Mouse (Mus musculus): ENCODE results near the gene Parp16. TPM values are rescaled to one million over a fixed set of nuclear protein-coding genes. Genes with fewer than 3 reads are reported as not detected.
"Not testable (repeated sequence)": the region's sequence is repeated elsewhere in the genome, so short reads cannot be mapped to it uniquely, and the experiment has no call there.

Gene Parp16
- total RNA-seq, 4 experiments from 2014 or later = 3.4 to 4.5 (median 3.7) TPM

DNA sequence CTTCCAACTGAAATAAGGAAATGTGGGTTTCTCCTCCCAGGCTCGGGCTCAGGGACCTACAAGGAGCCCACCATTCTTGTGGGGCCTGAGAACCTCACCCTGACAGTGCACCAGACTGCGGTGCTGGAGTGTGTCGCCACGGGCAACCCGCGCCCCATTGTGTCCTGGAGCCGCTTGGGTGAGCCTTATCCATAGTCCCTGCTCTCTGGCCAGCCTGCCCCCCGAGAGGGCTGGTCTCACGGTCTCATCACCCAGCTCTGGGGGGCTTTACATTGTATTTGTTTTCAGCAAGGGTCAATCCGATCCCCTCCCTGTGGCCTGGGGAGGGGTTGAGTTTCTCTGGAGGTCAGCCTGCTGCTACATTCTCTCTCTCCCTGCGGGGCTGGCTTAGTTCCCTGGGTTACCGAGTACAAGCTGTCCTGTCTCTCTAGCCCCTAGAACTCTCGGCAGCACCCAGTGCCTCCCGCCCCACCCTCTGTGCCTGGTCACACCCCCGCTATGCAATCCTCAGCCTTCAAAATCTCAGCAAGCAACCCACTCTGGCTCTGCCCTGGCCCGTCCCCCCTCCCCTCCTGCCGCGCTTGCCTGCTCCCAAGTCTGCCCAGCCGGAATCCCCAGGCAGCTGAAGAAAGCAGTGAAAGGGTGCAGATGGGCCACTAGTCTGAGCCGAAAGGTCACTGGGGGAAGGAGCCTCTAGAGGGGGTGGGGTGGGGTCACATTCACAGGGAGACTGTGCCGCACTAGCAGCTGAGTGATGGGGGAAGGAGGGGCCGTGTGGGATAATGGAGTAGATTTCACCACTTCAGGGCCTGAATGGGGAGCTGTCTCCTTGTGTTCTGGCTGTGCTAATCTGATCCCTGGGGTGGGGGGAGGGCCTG lies 16.6 kb upstream of the Parp16 start:
- peak; percentile 13 for DNase-seq (ENCODE audit: low spot score)

DNA sequence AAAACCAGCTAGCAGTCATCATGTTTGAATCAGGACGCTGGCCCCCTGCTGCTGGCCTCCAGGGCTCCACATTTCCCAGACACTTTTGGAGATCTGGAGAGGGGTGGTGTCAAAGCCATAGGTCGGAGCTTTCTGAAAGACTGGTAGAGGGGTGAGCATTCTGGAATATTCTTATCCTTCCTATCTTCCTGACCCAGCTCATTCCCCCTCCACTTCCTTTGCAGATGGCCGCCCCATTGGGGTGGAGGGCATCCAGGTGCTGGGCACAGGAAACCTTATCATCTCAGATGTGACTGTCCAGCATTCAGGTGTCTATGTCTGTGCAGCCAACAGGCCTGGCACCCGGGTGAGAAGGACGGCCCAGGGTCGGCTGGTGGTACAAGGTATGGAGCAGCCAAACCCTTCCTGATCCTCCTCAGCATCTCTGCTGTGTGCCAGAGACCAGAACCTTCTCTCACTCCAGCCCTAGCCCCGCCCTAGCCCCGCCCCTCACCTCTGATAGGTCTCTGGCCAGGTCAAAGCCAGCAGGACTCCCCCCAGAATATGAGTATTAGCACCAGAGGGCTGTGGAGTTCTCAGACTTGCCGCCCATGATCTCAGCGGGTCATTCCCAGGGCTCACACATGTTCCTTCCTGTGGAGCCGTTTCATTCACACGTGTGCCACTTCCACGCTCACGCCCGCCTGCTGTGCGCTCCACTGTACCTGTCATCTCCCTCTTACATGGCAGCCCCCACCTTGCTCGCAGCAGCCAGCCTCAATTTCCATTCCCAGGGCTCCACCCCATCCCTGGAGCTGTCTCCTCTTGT lies 15.1 kb upstream of the Parp16 start:
- no peak for DNase-seq (ENCODE audit: low spot score)

DNA sequence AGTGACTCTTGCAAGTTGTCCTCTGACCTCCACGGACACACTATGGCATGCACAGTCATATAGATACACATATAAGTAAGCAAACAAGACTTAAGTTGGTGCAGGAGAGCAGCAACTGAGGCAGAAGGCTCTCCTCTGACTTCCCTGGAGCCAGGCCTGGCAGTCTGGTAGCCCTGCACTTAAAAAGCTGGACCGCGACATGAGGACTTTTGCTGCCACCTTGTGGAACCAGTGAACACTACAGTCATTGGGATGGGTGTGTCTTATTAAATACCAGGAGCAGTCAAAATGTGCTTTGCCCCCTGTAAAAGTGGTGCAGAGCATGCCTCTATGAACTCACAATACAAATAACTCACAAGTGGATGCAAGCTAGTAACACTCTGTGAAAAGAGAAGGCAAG lies 6.6 kb upstream of the Parp16 start:
- peak; percentile 90 for DNase-seq (ENCODE audit: low spot score)

DNA sequence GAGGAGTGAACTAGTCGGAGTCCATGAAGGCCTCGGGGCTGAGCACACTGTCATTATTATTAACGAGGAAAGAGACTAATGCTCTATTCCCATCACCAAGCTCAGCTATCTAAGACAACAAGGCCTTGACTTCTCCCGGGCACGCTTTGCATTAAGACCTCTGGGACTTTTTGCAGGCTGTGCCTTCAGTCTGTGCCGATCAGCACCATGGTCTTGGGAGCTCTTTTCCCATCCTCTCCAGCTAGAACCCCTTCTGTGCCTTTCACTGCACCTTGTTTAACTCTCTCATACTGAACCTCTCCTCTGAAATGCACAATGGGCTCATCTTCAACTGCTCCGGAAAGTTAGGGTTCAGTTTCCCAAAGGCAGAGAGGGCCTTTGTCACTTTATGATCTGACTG lies 4.8 kb upstream of the Parp16 start:
- DNase-seq (ENCODE audit: low spot score) = no peak

DNA sequence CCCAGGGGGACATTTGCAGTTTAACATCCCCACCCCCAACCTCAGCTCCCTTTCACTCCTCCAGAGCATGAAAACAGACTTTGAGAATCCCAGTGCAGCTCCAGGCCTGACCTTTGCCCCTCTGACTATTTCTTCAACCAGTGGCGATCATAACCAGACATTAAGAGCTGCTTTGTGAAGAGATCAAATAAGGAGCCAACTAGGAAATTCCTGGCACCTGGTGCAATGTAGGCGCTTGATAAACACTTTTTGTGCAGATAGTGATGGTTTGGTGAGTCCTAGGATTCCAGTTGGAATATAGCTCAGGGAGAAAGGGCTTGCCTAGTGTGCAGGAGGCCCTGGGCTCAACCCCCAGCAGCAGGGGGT lies 3.8 kb upstream of the Parp16 start:
- no peak for DNase-seq (ENCODE audit: low spot score)

DNA sequence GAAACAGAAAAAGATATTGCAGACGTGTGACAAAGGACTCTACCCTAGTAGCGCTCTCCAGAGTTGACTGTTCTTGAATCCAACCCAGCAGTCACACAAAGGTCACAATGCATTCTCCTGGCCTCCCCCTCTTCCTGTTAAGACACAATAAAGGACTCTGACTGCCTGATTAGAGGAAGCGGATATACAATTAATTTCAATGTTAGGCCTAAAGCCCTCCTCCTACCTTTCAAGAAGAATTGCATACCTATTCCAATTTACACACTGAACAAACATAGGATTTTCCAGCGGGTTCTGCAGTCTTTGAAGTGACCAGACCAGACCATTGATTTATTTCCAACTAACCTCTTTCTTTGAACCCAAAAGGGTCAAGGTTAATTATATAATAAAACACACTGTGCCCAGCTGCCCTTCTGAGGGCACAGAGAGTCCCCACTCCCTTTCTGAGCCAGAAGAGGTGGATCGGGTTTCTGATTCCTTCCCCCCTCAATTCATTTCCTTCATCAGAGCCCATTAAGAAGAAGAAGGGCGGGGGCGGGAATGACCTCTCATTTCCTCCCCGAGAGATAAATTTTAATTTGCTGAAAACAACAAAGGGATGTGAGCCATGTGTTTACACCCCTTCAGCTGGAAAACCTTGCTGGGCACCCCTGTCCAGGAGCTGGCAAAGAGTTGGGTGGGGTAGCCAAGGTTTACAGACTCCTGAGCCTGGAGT lies 3.2 kb upstream of the Parp16 start:
- DNase-seq (ENCODE audit: low spot score) = no peak

DNA sequence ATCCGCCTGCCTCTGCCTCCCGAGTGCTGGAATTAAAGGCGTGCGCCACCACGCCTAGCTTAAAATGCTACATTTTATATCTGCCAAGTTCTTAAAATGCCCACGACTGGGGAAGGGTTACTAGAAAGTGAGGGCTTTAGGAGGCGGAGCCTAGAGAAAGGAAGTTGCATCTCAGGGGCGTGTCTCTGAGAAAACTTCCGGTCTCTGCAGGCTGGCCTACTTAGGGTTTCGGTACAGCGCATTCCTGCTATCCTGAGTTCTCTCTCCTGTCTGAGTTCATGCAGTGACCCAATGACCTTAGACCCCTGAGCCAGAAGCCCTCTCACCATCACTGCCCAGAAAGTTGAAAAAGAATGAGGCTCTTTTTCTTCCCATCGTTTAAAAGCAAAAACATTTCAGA lies 1.9 kb upstream of the Parp16 start:
- no peak for DNase-seq (ENCODE audit: low spot score)

DNA sequence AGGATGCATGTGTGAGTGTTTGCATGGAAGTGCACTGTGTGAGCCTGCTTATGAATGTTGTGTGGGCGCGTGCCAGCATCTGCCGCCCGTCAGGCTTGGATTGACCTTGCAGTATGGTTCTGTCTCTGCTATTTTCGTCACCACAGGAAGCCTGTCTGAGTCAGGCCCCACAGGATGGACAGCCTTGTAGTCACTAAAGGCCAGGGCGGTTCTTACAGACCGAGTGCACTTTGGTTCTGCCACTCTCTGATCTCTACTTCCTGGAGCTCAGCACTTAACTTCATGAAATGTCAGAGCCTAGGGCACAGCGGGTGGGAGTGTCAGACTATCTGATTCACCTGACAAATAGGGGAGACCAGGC lies 448 bp downstream of the Parp16 start:
- peak; percentile 65 for DNase-seq (ENCODE audit: low spot score)

DNA sequence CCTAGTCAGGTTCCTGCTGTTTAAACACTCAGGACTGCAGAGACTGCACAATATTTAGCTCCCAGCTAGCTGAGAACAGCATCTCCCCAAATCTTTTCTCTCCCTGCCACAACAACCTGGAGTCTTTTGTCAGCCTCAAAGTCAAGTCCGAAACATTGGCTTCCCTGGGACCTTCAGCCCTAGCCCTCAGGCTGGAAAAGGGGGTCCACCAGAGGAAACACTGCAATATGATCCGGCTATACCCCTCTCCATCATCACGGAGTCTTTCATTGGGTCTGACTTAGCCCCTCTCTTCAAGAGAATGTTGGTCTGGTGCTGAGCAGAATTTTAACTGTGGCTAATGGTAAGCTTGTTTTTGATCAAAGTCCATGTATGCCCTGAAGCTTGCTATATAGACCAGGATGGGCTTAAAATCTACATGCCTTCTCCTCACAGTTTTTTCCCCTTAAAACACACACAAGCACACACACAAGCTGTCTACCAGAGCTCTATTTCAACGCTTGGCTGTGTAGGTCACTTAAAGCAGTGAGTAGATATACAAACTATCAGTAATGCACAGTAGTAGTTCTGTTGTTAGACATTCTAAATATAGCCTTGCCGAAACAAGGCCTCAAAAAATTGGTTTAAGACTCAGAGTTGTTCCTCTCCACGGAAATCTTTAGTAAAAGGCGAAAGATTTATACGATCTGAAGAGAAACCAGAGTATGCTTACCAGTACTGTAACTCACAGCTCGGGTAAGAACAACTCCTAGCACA lies 1.0 kb downstream of the Parp16 start:
- no peak for DNase-seq (ENCODE audit: low spot score)

DNA sequence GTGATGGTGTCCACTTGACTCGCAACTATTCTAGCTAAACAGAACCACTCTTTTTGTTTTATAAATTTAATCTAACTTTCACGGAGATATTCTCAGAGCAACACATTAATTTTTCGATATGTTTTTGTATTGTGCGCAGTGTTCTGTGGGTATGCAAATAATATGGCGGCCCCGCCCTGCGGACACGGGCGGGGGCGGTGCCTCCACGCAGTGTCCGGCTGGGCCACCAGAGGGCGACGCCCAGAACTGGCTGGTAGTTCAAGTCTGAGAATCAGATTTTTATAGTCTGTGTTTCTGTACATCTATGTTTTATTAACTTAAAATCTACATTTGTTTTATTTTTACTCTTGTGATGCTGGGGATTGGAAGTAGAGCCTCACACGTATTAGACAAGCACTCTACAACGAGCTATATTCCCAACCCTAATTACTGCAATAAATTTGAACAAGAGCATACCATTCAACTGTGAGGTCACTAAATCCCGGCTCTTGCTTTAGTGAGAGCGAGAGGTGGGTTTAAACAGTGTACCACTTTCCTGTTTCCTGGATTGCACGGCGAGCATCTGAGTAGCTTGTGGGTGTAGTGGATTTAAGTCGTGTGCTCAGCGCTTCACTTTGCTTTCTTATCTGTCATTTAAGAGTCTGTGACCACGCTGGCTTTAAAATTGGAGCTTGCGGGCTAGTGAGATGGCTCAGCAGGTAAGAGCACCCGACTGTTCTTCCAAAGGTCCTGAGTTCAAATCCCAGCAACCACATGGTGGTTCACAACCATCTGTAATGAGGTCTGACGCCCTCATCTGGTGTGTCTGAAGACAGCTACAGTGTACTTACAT lies 1.8 kb downstream of the Parp16 start:
- peak; percentile 95 for DNase-seq (ENCODE audit: low spot score)

DNA sequence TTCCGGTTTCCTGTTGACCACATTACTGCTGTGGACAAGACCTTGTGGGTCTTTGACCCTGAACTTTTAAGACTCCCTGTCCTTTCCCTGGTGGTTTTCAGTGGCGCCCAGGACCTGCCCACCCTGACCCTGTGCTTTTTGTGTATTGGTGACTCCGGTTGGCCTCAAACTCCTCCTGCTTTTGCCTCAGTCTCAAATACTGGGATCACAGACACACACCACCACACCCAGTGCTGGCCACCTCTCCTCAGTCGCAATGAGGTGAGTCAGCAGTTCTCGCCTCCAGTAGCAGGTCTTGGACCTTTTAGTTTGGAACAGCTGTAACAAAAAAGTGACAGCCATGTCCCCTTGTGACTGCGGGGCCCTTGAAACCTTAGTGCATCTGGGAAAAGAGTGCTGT lies 2.7 kb downstream of the Parp16 start:
- DNase-seq (ENCODE audit: low spot score) = no peak

DNA sequence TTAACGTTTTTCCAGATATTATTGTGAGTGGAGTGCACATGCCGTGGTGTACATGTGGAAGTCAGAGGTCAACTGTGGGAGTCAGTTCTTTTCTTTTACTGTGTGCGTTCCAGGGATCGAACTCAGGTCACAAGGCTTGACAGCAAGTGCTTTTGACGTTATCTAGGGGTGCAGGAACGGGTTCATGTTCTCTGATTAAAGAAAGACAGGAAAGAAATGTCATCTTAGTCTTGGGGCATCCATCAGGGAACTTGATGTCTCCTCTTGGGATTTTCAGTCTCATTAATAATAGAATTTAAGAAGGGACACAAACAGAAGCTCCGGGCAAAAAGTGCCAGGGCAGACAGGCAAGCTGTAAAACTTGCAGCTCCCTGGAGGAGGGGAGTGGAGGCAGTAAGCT lies 4.6 kb downstream of the Parp16 start:
- no peak for DNase-seq (ENCODE audit: low spot score)

DNA sequence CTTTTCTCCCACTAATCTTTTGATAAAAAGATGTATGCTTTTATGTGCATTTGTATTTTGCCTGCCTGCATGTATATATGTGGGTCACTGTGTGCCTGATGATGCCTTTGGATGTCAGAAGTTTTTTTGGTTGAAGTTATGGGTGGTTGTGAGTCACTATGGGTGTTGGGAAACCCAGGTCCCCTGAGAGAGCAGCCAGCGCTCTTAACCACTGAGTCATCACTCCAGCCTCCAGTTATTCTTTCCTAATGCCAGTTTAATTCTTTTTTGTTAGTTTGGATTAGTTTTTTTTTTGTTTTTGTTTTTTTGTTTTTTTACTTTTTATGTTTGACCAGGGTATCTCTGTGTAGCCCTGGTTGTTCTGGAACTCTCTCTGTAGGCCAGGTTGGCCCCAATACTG lies 5.5 kb downstream of the Parp16 start:
- no peak for DNase-seq (ENCODE audit: low spot score)

DNA sequence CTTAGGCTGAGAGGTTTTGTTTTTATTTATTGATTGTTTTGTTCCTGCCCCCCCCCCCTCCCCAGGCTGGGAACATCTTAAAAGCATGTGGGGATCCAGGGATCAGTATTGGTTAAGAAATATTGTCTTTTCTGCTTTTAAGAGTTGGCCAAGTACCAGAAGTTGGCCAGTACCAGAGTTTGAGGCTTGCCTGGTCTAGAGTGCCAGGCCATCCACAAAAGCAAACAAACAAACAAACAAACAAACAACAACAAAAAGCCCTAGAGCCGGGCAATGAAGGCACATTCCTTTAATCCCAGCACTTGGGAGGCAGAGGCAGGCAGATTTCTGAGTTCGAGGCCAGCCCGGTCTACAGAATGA lies 5.8 kb downstream of the Parp16 start:
- DNase-seq (ENCODE audit: low spot score) = no peak

DNA sequence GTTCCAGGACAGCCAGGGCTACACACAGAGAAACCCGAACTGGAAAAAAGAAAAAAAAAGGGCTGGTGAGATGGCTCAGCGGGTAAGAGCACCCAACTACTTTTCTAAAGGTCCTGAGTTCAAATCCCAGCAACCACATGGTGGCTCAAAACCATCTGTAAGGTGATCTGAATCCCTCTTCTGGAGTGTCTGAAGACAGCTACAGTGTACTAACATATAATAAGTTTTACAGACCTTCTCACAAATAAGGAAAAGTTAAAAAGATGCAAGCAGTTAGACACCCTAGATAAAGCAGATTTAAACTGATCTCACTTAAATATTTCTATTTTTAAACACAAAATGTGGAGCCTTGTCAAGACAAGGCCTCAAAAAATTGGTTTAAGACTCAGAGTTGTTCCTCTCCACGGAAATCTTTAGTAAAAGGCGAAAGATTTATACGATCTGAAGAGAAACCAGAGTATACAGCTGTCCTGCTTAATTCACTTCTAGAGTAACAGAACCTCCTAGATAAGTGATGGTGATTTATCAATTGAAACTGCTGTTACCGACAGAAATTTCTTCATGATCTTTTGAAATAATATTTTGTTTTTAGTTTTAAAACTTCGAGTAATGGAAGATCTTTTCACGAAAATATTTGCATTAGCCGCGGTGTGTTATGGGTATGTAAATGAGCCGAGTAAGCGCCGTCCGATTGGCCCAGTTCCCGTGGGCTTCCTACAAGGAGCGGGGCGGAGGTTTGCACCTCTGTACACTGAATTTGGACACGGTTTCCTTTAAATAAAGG lies 6.4 kb downstream of the Parp16 start:
- DNase-seq (ENCODE audit: low spot score) = peak; percentile 92

DNA sequence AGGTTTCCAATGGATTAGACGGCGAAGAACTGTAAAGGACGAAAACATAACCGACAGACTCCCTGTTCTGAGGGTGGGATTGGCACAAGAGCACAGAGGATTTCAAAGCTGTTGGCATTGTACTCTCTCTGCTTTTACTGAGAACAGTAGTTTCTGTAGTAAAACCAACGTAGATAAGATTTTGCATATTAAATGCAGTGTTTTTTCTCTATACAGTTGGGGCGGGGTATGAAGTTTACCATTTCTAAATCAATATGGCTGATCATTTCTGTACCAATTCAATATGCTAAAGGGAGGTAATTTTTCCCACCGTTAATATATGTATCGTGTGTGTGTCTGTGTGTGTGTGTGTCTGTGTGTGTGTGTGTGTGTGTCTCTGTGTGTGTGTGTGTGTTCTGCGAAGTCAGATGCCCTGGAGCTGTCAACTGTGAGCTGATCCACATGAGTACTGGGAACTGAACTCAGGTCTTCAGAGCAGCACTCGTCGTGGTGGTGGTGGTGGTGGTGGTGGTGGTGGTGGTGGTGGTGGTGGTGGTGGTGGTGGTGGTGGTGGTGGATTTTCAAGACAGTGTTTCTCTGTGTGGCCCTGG lies 7.1 kb downstream of the Parp16 start:
- no peak for DNase-seq (ENCODE audit: low spot score)

DNA sequence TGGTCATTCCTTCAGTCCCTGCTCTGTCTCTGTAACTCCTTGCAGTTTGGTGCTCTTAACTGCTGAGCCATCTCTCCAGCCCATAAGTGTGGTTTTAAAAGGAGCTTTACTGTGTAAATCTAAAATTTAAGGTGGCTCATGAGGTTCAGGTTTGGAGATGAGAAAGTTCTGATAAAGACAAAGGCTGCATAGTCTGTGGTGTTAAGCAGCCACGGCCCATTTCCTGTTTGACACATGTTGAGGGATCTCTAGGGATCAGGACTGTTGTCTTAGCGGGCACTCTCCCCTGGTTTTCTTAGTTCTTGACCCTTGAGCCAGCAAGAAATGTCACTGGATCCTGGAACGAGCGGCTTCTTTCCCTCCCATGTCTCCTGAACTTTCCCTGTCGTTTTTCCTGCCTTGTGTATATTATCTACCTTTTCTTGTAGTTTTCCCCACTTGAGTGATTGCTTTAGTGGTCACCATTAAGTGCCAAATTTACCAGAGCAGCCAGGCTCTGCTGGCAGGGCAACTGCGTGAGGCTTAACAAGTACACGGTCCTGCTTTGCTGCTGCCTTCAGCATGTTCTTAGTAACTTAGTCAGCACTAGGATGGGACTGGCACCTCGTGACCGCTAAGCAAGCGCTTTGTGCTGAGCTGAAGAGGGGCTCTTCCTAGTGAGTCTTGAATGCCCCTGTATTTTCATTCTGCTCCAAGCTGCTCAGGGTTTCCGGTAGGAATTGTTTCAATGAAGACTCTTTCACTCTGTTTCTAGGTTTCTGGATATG lies 10.1 kb downstream of the Parp16 start:
- DNase-seq (ENCODE audit: low spot score) = no peak

DNA sequence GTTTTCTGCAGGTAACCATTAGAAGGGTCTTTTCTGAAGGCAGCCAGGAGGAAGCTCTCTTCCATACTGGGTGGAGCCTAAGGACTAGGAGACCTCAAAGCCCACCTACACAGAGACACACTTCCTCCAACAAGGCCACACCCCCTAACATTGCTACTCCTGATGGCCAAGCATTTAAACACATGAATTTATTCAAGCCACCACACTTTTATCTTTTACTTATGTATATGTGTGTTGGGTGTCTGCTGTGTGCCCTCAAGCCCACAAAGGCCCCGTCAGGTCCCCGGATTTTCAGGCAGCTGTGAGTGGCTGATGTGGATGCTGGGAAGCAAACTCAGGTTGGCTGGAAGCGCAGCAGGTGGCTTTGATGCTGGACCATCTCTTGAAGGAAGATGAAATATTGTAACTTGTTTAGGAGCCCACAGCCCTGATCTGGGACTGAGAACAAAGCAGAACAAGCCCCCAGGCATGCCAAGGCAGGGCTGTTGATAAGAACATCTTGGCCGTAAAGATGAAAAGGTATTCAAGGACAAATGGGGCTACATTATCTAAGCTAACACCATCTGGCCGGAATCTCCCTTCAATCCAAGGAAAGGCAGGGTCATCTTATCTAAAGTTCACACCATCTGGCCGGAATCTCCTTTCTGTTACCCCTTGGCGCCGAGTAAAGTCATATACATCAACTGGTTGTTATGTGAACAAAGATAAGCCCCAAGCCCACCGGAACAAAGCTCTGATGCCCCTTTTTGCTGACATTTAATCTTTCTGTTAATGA lies 12.1 kb downstream of the Parp16 start:
- not testable (repeated sequence) for DNase-seq (ENCODE audit: low spot score)
